Mouse (Mus musculus) forebrain, postnatal 0 days (tissue): Measurements from ENCODE around the gene Gpr82. TPM values are rescaled to one million over a fixed set of nuclear protein-coding genes. Genes with fewer than 3 reads are reported as not detected.

Experiments used
- ATAC-seq: fragments of 200-750 bp; cut with Nextera tagmentation; 2 replicates; pipeline ENCODE4 v1.8.0; 2017; ENCODE audit warnings: mild to moderate bottlenecking, moderate library complexity
- DNase-seq: peaks from one replicate; pipeline ENCODE4 v3.0.0-alpha.2; 2015
- H3K27ac ChIP-seq: fragments of 300-500 bp; sonication (generic); 2 replicates; pipeline ENCODE4 v1.5.1; 2014; ENCODE audit warnings: low read depth, mild to moderate bottlenecking, antibody characterized with exemption, low read length, moderate library complexity, mixed read lengths
- H3K27me3 ChIP-seq: fragments of 300-500 bp; sonication (generic); 2 replicates; pipeline ENCODE4 v1.6.1; 2014; ENCODE audit warnings: mild to moderate bottlenecking, low read length, mixed read lengths; ENCODE audit not compliant: insufficient read depth
- H3K36me3 ChIP-seq: fragments of 300-500 bp; sonication (generic); 2 replicates; pipeline ENCODE4 v1.6.1; 2014; ENCODE audit warnings: mild to moderate bottlenecking, moderate library complexity; ENCODE audit not compliant: insufficient read depth
- H3K4me1 ChIP-seq: fragments of 300-500 bp; sonication (generic); 2 replicates; pipeline ENCODE4 v1.6.1; 2014; ENCODE audit warnings: antibody characterized with exemption; ENCODE audit not compliant: insufficient read depth
- H3K4me2 ChIP-seq: fragments of 300-500 bp; sonication (generic); 2 replicates; pipeline ENCODE4 v1.6.1; 2014; ENCODE audit warnings: low read depth, mild to moderate bottlenecking, moderate library complexity
- H3K4me3 ChIP-seq: fragments of 300-500 bp; sonication (generic); 2 replicates; pipeline ENCODE4 v1.5.1; 2014; ENCODE audit warnings: low read depth, low read length, mixed read lengths
- H3K9ac ChIP-seq: fragments of 300-500 bp; sonication (generic); 2 replicates; pipeline ENCODE4 v1.6.1; 2014; ENCODE audit warnings: mild to moderate bottlenecking
- H3K9me3 ChIP-seq: fragments of 300-500 bp; sonication (generic); 2 replicates; pipeline ENCODE4 v1.6.1; 2016; ENCODE audit warnings: low read length
- CTCF ChIP-seq: sonication (generic); IDR thresholded peaks from 2 replicates; pipeline ENCODE4 v1.5.1; 2016; ENCODE audit warnings: antibody characterized with exemption, control low read depth, low read depth
- WGBS: fragments of 180-500 bp; shearing (Covaris S2); extraction: QIAGEN DNeasy Blood & Tissue Kit; methylation state at CpG from one replicate; pipeline ENCODE4 v1.1.7; 2014; 5-methylcytosine and 5-hydroxymethylcytosine counted together
- polyA plus RNA-seq: library from polyadenylated mRNA; unstranded; fragments of >200 nt; fragmentation: Nextera tagmentation; extraction: Ambion mirVana; gene quantifications from 2 replicates; pipeline ENCODE4 v1.2.1, GENCODE M21; 2015
- total RNA-seq: library from RNA; depleted of rRNA; stranded (reverse); fragments of >200 nt; gene quantifications from 2 replicates; pipeline ENCODE4 v1.2.3, GENCODE M21; 2014; rRNA removed

Gpr82 gene
- total RNA-seq (not detected in 2 replicates), polyA plus RNA-seq (0.19 TPM in 1 of 2 replicates, not detected in the other)

GRCm38 (mm10) chrX:13661063-13661462, at the start of gene Gpr82:
Gene Gpr82 (plus strand): TSS chrX:13661363.
- ATAC-seq (no peak), DNase-seq (no peak)
- TF ChIP-seq CTCF: no peak
- Histone ChIP-seq H3K36me3 (no peaks in the 10 kb centered on the region), H3K4me1 (no peaks in the 10 kb centered on the region), H3K9me3 (no peaks in the 10 kb centered on the region), H3K27ac (no peak within 1 kb of the TSS), H3K27me3 (no peaks in the 10 kb centered on the region), H3K9ac (no peak within 1 kb of the TSS), H3K4me3 (no peak within 1 kb of the TSS), H3K4me2 (no peak within 1 kb of the TSS)
- WGBS: 95% methylated on average over 5 of the region's 5 CpGs

- Histone ChIP-seq H3K9ac (no peak overlapping the region), H3K27ac (no peak overlapping the region), H3K4me1 (no peaks in the 10 kb centered on the region), H3K4me3 (no peak overlapping the region), H3K4me2 (no peak overlapping the region), H3K9me3 (no peaks in the 10 kb centered on the region), H3K36me3 (peaks cover 5% of the 10 kb centered on the region; the same call in 1 of the 2 replicates), H3K27me3 (no peaks in the 10 kb centered on the region)
- ATAC-seq (no peak), DNase-seq (no peak)
- 78% methylated on average over 2 of the region's 2 CpGs for WGBS
- TF ChIP-seq CTCF: no peak
Measured at GRCm38 (mm10) chrX:13612115-13612514, 49.0 kb upstream of the Gpr82 start.

DNA sequence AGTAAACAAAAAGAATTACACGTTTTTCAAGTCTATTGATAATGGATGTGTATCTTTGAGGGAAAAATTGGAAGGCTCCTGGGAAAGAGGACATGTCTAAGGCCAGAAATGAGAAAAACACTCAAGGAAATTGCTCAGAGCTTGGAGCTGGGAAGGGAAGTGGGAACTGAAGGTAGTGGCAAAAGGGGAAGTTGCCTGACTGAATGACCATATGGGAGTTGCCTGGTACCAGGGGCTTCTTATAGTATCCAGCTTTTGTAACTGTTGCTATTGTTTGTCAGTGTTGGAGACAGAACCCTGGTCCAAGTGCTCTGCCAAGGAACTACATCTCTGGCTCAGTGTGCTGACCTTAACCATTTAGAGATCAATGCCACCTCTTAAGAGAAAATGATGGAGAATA, 44.4 kb upstream of the Gpr82 start:
- Histone ChIP-seq H3K36me3 (peaks cover 5% of the 10 kb centered on the region; the same call in 1 of the 2 replicates), H3K4me3 (no peak overlapping the region), H3K27ac (no peak overlapping the region), H3K9me3 (no peaks in the 10 kb centered on the region), H3K27me3 (no peaks in the 10 kb centered on the region), H3K4me2 (no peak overlapping the region), H3K4me1 (no peaks in the 10 kb centered on the region), H3K9ac (no peak overlapping the region)
- DNase-seq: no peak
- TF ChIP-seq CTCF: no peak
- 54% methylated on average over 1 of the region's 1 CpGs for WGBS
- no peak for ATAC-seq

- Histone ChIP-seq H3K36me3 (peaks cover 5% of the 10 kb centered on the region; the same call in 1 of the 2 replicates), H3K9ac (no peak overlapping the region), H3K27me3 (no peaks in the 10 kb centered on the region), H3K4me3 (no peak overlapping the region), H3K27ac (no peak overlapping the region), H3K4me1 (no peaks in the 10 kb centered on the region), H3K9me3 (no peaks in the 10 kb centered on the region), H3K4me2 (no peak overlapping the region)
- DNase-seq (no peak), ATAC-seq (no peak)
- no peak for TF ChIP-seq CTCF
- WGBS: 97% methylated on average over 1 of the region's 1 CpGs
Measured at GRCm38 (mm10) chrX:13617294-13617693, 43.9 kb upstream of the Gpr82 start.

DNA sequence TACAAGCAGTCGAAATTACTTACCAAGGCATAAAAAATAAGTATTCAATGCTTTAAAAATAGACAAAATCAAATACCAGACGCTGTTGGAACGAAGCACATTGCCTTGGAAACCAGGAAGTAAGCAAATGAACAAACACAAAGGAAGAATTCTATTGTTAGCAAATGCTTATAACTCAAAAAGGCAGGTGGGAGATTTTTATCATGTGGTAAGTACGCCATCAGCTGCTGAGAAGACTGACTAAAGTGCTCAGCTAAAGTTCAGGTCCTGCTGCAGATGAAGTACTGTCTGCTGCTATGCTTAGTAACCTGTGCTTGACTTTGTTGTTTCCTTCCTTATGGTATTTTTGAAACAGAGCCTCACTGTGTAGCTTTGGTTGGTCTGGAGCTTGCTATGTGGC, 42.7 kb upstream of the Gpr82 start:
- H3K9me3 ChIP-seq: no peaks in the 10 kb centered on the region
- H3K4me1 ChIP-seq: no peaks in the 10 kb centered on the region
- no peaks in the 10 kb centered on the region for H3K27me3 ChIP-seq
- no peak overlapping the region for H3K4me3 ChIP-seq
- no peak overlapping the region for H3K9ac ChIP-seq
- DNase-seq: peak; percentile 2
- WGBS: 75% methylated on average over 4 of the region's 4 CpGs
- H3K36me3 ChIP-seq: no peaks in the 10 kb centered on the region
- H3K4me2 ChIP-seq: no peak overlapping the region
- no peak for TF ChIP-seq CTCF
- H3K27ac ChIP-seq: no peak overlapping the region
- no peak for ATAC-seq

DNA sequence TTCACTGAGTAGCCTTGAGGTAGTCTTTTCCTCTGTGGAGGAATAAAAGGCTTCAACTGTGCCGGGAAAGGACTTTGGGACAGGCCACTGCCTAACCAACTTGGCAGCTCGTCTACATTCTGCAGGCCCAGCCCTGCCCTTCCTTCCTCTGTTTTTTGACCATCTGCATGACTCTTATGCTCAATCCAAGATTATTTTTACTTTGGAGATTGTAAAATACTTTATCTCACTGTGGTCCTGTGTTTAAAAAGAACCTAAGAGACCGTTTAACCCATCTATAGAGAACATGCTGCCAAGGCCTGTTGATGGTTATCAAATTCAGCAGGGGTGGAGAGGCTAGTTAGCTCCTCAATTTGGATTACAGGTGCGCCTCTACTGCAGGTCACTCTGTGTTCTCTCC, 39.7 kb upstream of the Gpr82 start:
- Histone ChIP-seq H3K4me3 (no peak overlapping the region), H3K27me3 (no peaks in the 10 kb centered on the region), H3K27ac (no peak overlapping the region), H3K9ac (no peak overlapping the region), H3K9me3 (no peaks in the 10 kb centered on the region), H3K4me2 (no peak overlapping the region), H3K4me1 (no peaks in the 10 kb centered on the region), H3K36me3 (no peaks in the 10 kb centered on the region)
- ATAC-seq: no peak
- TF ChIP-seq CTCF: no peak
- no peak for DNase-seq
- 85% methylated on average over 4 of the region's 4 CpGs for WGBS

DNA sequence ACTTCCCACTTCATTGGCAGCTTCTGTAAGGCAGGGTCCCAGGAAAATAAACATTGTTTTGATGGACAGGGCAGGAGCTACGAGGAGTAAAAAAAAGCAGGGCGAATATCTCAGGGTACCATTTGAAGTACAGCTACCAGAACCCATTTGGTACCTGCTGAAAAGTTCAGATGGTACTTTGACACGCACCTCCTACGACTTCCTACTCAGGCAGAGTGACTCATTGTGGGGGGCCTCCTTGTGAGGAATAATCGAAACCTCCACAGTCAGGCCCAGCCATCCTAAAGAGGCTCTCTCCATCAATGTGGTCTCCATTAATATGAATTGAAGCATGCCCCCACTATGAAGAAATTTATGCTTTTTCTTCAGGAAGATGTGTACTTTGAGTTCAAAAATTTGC, 38.5 kb upstream of the Gpr82 start:
- no peak for DNase-seq
- WGBS: 87% methylated on average over 5 of the region's 5 CpGs
- H3K36me3 ChIP-seq: no peaks in the 10 kb centered on the region

More for the DNA sequence above, 38.5 kb upstream of the Gpr82 start:
- no peak overlapping the region for H3K9ac ChIP-seq
- no peak for ATAC-seq
- no peak overlapping the region for H3K27ac ChIP-seq
- no peak overlapping the region for H3K4me2 ChIP-seq
- H3K4me1 ChIP-seq: no peaks in the 10 kb centered on the region
- no peak overlapping the region for H3K4me3 ChIP-seq
- H3K27me3 ChIP-seq: no peaks in the 10 kb centered on the region
- TF ChIP-seq CTCF: no peak
- no peaks in the 10 kb centered on the region for H3K9me3 ChIP-seq
